Mouse (Mus musculus) lung, postnatal 14 days (tissue): ENCODE measurements at regions not wholly inside any gene's neighbourhood (a gene's known extent, or its start where the extent isn't known, plus 50 kb on each side); places are given as distances from the start of the nearest gene placed in this dataset.

ENCODE experiments used
- DNase-seq: peaks from one replicate; pipeline ENCODE4 v3.0.0; 2021

- no peak for DNase-seq
Measured at GRCm38 (mm10) chr8:43956500-43956899, 246.7 kb upstream of the Adam34 start.

DNA sequence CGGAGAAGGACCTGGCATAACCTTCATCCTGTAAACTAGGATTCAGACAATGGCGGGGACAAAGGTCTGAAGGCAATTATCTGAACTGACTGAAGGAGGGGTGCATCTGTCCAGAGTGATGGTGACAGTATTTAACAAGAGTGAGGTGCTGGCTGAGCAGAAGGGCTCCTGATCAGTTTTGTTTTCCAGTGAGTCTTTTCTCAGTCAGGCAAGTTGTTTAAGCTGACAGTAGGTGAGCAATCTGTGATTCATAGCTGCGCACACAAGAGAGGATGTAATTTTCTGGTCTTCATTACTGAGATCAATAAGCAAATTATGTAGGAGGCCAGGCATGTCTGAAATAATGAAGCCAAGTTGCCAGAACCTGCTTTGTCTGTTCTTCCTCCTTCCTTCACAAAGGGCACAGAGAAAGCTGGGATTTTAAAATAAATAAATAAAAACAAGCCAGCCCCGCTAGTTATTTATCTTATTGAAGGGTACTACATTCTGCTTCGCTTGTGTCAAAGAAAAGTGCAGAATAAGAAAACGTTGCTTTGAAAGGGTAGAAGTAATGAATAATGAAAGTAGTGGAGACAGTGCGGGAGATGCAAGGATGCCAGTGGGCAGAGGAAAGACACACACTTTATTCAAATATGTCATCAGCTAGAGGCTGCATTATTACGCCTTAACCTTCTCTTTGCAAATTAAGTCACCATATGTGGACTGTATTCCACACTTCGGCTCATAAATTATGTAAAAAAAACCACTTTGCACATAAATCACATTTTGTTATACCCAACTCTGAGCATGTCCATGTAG is 239.6 kb upstream of the Adam34 start:
- DNase-seq = no peak

GRCm38 (mm10) chr8:43948807-43949206 is 239.0 kb upstream of the Adam34 start:
- no peak for DNase-seq

GRCm38 (mm10) chr8:43931727-43932126 is 221.9 kb upstream of the Adam34 start:
- DNase-seq = no peak

GRCm38 (mm10) chr8:43922982-43923381 is 213.1 kb upstream of the Adam34 start:
- no peak for DNase-seq

- DNase-seq = no peak
Measured at GRCm38 (mm10) chr8:43921263-43921662, 211.4 kb upstream of the Adam34 start.

DNA sequence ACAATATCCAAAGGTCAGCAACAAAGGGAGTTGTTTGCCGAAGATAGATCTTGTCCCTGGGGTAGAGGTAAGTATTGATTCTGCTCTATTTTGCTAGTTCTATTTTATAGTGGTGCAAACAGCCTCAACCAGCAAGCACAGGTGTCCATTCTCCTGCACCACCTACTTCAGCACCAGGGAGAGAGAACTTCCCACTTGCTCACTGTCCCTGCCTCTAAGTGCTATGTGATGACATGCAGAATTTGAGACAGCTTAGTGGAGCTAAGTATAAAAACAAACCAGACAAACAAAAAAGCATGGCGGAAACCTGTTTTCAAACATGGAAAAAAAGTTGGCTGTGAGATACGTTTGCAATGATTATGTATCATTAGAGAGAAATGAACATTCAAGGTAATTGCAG is 196.3 kb upstream of the Adam34 start:
- DNase-seq = peak; percentile 1

DNA sequence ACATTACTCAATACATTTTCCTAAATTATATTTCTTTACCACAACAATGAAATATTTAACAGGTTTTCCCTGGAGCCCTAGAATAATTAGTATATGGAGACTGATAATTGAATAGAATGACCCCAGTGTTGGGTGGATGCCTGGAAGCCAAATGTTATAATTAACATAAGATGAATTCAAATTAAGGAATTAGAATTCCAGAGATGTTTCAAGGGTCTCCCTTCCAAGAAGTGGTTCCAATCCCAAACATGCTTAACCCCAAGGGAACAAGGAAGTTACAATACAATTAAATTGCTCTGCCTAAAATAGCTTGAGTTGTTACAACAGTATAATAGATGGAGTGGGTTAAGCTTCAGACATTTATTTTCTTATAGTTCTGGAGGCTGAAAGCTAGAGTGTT is 185.3 kb upstream of the Adam34 start:
- no peak for DNase-seq

- no peak for DNase-seq
Measured at GRCm38 (mm10) chr8:43853820-43854590, 144.2 kb upstream of the Adam34 start.
